Mouse (Mus musculus) NIH3T3 (cell line): ENCODE data around the gene Aldh9a1.

Experiments used
- DNase-seq: peaks from one replicate; pipeline ENCODE4 v3.0.0-alpha.2; 2012; ENCODE audit warnings: low read depth

The Aldh9a1 gene

GRCm38 (mm10) chr1:167384156-167384555, 34.4 kb downstream of the Aldh9a1 start:
- no peak for DNase-seq

DNA sequence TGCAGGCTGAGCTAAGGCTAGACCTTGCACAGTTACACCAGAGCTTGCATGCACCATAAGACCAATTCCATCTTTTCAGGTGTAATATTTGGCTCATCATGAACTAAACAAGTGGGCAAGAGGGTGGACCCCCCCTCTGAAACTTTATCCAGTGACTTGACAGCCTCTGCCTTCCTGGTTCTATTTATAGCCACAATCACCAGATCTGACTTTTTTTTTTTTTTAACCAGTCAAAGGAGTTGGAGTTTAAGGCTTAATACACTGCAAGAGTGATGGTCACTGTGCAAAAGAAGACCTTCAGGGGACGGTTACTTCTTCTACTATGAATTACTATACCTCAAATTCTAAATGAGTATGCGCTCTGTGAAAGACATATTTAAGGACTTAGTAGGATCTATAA, 35.4 kb downstream of the Aldh9a1 start:
- DNase-seq = no peak

GRCm38 (mm10) chr1:167385636-167386035, 35.8 kb downstream of the Aldh9a1 start:
- DNase-seq = no peak

DNA sequence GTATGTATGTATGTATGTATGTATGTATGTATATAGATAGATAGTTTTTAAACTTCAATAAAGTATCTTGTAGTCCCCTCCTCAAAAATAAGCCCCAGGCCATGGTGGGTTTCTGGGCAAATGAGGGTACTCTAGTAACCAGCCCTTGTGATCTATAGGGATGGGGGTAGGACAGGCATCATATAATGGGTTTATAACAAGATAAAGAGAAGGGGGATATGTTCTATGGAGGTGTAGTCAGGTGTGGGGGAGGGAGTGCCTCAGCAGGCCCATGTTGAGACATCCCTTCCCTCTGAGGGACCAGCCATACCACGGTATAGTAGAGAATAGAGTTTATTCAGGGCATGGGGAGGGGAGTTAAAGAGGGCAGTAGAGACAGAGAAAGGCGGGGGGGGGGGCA, 36.7 kb downstream of the Aldh9a1 start:
- no peak for DNase-seq

DNA sequence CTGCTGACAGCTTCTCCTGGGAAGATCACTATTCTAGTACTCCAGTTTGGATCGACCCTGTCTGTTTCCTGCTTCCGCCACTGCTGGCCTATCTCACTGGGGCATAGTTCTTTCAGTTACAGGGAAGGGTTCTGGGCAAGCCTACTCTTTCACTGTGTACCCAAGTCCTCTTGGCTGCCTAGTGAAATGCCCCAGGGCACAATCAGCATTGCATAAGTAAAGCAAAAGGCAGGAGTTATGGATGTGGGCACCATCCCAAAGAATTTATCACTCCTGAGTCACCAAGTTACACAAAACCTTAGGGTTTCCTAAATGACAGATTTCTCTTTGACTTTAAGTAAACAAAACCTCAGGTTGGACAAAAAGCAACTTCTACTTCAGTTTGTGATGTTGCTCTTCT, 37.5 kb downstream of the Aldh9a1 start:
- DNase-seq = peak; percentile 94

DNA sequence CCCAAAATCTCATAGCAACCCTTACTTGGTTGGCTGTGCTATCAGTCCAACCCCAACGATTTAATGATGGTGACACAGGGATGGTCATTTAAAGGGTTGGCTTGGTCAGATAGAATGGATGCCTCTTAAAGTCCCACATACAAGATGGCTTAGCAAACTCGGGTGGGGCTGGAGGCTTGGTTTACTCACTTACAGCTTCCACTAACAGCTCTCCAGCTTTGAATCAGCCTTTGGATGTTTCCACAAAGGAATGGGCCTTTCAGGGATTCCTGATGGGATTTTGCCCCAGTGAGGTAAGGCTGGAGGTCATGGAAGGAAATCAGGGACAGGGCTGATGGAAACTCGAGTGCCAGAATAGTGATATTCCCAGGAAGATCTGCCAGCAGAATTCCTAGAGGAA, 38.0 kb downstream of the Aldh9a1 start:
- DNase-seq = peak; percentile 32

- DNase-seq = peak; percentile 57
Measured at GRCm38 (mm10) chr1:167388571-167388970, 38.8 kb downstream of the Aldh9a1 start.

GRCm38 (mm10) chr1:167389584-167389983, 39.8 kb downstream of the Aldh9a1 start:
- DNase-seq = no peak

GRCm38 (mm10) chr1:167390381-167390780, 40.6 kb downstream of the Aldh9a1 start:
- DNase-seq = peak; percentile 75

GRCm38 (mm10) chr1:167391241-167391640, 41.5 kb downstream of the Aldh9a1 start:
- no peak for DNase-seq

DNA sequence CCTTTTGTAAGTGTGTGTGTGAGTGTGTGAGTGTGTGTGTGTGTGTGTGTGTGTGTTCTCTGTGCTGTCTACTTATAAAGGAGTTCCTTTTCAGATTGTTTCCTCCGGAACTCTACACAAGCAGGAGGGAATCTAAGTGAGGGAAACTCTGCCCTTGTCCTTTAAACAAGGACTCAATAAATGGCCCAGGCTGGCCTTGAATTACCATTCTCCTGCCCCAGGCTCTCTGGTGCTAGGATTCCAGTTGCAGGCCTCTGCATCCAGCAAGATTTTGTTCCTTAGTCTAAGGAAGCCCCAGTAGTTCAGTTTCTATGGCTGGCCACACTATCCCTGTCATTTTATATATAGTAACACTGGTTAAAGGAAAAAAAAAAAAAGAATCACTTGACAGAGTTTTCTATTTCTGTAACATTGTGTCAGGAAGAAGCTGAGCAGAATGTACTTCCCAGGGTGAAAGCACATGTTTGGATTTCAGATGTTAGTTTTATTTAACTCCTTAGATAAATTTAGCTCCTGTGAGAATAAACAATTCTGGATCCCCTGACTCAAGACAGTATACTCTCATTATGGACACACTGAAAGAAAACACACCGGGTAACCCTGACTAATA, 42.3 kb downstream of the Aldh9a1 start:
- no peak for DNase-seq

DNA sequence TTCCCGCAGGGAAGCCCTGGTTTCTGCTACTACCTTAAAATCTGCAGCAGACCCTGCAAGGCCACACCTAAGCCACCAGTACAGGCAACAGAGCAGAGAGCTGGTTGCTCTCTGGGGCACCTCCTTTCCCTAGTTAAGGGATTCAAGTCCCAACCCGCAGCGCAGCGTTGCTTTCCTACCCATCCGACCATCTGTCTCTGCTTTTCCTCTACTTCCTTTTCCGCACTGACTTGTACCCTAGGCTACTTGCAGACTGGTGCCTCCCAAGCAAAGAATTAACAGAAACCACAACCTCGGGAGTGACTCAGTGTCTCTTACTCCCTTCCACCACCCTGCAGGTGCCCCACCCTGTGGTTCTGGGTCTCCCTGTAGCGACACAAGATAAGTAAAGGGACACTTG, 42.9 kb downstream of the Aldh9a1 start:
- DNase-seq = peak; percentile 41

DNA sequence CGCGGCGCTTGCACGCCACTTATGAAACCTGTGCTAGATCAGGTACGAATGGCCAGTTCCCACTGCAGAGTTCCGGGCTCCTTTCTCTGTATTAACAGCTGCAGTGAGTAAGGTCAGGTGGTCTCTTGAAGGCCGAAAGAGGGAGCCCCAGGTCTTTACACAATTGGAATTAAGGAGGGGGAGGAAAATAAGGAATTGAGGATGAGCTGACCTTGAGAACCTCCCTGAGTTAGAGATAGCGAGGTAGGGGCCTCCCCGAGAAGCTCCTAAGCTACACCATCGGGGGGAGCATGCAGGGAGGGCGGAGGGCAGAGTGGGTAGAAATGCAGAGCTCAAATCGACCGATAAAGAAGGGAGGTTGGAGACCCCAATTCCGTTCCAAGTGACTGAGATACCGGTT, 43.5 kb downstream of the Aldh9a1 start:
- DNase-seq = peak; percentile 31

GRCm38 (mm10) chr1:167393683-167394492, 44.1 kb downstream of the Aldh9a1 start, which contains the start of gene Mgst3:
Mgst3 (minus strand) TSS chr1:167393841.
- DNase-seq = peak; percentile 98

- no peak for DNase-seq
Measured at GRCm38 (mm10) chr1:167405237-167405636, 55.4 kb downstream of the Aldh9a1 start.

DNA sequence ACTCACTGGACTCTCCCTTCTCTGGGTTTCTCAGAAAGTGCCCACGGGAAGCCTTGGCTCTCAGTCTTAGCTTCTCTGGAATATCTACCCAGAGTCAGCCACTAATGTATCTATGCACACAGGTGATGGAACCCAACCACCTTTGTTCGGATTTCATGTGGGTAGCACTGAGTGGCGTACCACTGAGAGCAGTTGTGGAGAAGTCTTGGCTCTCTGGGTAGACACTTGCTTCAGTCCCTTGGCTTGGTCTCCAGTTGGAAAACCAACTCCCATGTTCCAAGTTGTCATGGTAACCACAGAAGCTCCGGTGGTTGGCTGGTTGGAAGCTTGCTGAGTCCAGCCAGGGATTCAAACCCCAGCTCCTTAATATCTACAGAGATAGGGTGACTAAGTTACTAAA, 59.8 kb downstream of the Aldh9a1 start:
- DNase-seq = no peak

GRCm38 (mm10) chr1:167411991-167412715, 62.4 kb downstream of the Aldh9a1 start:
- DNase-seq = peak; percentile 80

- peak; percentile 92 for DNase-seq
Measured at GRCm38 (mm10) chr1:167414846-167415245, 65.1 kb downstream of the Aldh9a1 start.
